Mouse (Mus musculus) kidney, postnatal 0 days (tissue): Measurements from ENCODE around the gene Sh3glb2. TPM values are rescaled to one million over a fixed set of nuclear protein-coding genes. Genes with fewer than 3 reads are reported as not detected.

ENCODE experiments used
- ATAC-seq: fragments of 200-750 bp; cut with Nextera tagmentation; replicated peaks from 2 replicates; pipeline ENCODE4 v1.8.0; 2017; ENCODE audit warnings: low read depth, moderate number of reproducible peaks, moderate TSS enrichment, moderate library complexity; ENCODE audit not compliant: low FRiP score
- DNase-seq: peaks from one replicate; pipeline ENCODE4 v3.0.0-alpha.2; 2016; ENCODE audit warnings: low spot score
- H3K27ac ChIP-seq: fragments of 300-500 bp; sonication (generic); 2 replicates; pipeline ENCODE4 v1.5.1; 2014; ENCODE audit warnings: mild to moderate bottlenecking
- H3K27me3 ChIP-seq: fragments of 300-500 bp; sonication (generic); 2 replicates; pipeline ENCODE4 v1.6.1; 2014; ENCODE audit warnings: low read length, mixed read lengths; ENCODE audit not compliant: insufficient read depth
- H3K36me3 ChIP-seq: fragments of 300-500 bp; sonication (generic); 2 replicates; pipeline ENCODE4 v1.6.1; 2014; ENCODE audit warnings: low read length, mixed read lengths; ENCODE audit not compliant: insufficient read depth
- H3K4me1 ChIP-seq: fragments of 300-500 bp; sonication (generic); replicated peaks from 2 replicates; pipeline ENCODE4 v1.6.1; 2014; ENCODE audit warnings: antibody characterized with exemption, low read length, mixed read lengths; ENCODE audit not compliant: insufficient read depth
- H3K4me2 ChIP-seq: fragments of 300-500 bp; sonication (generic); 2 replicates; pipeline ENCODE4 v1.6.1; 2014; ENCODE audit warnings: mild to moderate bottlenecking, low read length, moderate library complexity, mixed read lengths
- H3K4me3 ChIP-seq: fragments of 300-500 bp; sonication (generic); replicated peaks from 2 replicates; pipeline ENCODE4 v1.5.1; 2014; ENCODE audit warnings: low read depth, low read length
- H3K9ac ChIP-seq: fragments of 300-500 bp; sonication (generic); 2 replicates; pipeline ENCODE4 v1.6.1; 2014; ENCODE audit warnings: low read depth, low read length
- H3K9me3 ChIP-seq: fragments of 300-500 bp; sonication (generic); replicated peaks from 2 replicates; pipeline ENCODE4 v1.6.1; 2016; ENCODE audit warnings: low read length, inconsistent platforms, mixed read lengths
- CTCF ChIP-seq: IDR thresholded peaks from 2 replicates; pipeline ENCODE4 v1.5.1; 2016; ENCODE audit warnings: antibody characterized with exemption, low read depth, mild to moderate bottlenecking, moderate library complexity
- WGBS: fragments of 180-500 bp; shearing (Covaris S2); extraction: QIAGEN DNeasy Blood & Tissue Kit; methylation state at CpG from one replicate; pipeline ENCODE4 v1.1.7; 2014; 5-methylcytosine and 5-hydroxymethylcytosine counted together
- polyA plus RNA-seq: library from polyadenylated mRNA; unstranded; fragments of >200 nt; fragmentation: Nextera tagmentation; extraction: Ambion mirVana; gene quantifications from 2 replicates; pipeline ENCODE4 v1.2.1, GENCODE M21; 2015

Sh3glb2 gene
- polyA plus RNA-seq, 1 experiment from 2014 or later: 65.1 TPM

GRCm38 (mm10) chr2:30371544-30371943 lies 12.4 kb upstream of the Sh3glb2 start:
- ATAC-seq (no peak), DNase-seq (no peak)
- H3K27ac ChIP-seq: no peak overlapping the region
- no peaks in the 10 kb centered on the region for H3K27me3 ChIP-seq
- H3K9me3 ChIP-seq: no peaks in the 10 kb centered on the region
- peaks cover 70% of the 10 kb centered on the region for H3K36me3 ChIP-seq
- H3K9ac ChIP-seq: no peak overlapping the region
- 92% methylated on average over 8 of the region's 8 CpGs for WGBS
- no peak for TF ChIP-seq CTCF
- no peak overlapping the region for H3K4me2 ChIP-seq
- H3K4me3 ChIP-seq: no peak overlapping the region
- H3K4me1 ChIP-seq: no peaks in the 10 kb centered on the region

GRCm38 (mm10) chr2:30366203-30366602 lies 7.1 kb upstream of the Sh3glb2 start:
- ATAC-seq: no peak
- WGBS: 69% methylated on average over 5 of the region's 5 CpGs
- Histone ChIP-seq H3K27me3 (no peaks in the 10 kb centered on the region), H3K4me2 (no peak overlapping the region), H3K4me3 (no peak overlapping the region), H3K27ac (peak overlapping the region; percentile 16; the same call in 1 of the 2 replicates), H3K9me3 (no peaks in the 10 kb centered on the region), H3K4me1 (peaks cover 14% of the 10 kb centered on the region; the same call in 1 of the 2 replicates), H3K9ac (no peak overlapping the region), H3K36me3 (peaks cover 37% of the 10 kb centered on the region)
- 0 out of 2 replicates have a peak, but pooled peaks have one; percentile 5 for TF ChIP-seq CTCF
- DNase-seq: no peak

- peaks cover 29% of the 10 kb centered on the region for H3K36me3 ChIP-seq
- H3K4me2 ChIP-seq: peak overlapping the region; percentile 89
- peak overlapping the region; percentile 77 for H3K9ac ChIP-seq
- peaks cover 14% of the 10 kb centered on the region; the same call in 1 of the 2 replicates for H3K4me1 ChIP-seq
- no peak for TF ChIP-seq CTCF
- no peak overlapping the region; the same call in 1 of the 2 replicates for H3K27ac ChIP-seq
- H3K4me3 ChIP-seq: peak overlapping the region; percentile 91; the same call in 1 of the 2 replicates
- DNase-seq: no peak
- H3K9me3 ChIP-seq: no peaks in the 10 kb centered on the region
- ATAC-seq: no peak
- WGBS: 73% methylated on average over 2 of the region's 2 CpGs
- H3K27me3 ChIP-seq: no peaks in the 10 kb centered on the region
Observed at GRCm38 (mm10) chr2:30365281-30366069, 6.3 kb upstream of the Sh3glb2 start.

GRCm38 (mm10) chr2:30363773-30364650 lies 4.9 kb upstream of the Sh3glb2 start, which contains the start of gene Miga2:
Gene Miga2, plus strand, starts transcription at chr2:30364233.
- H3K9ac ChIP-seq: peak within 1 kb of the TSS; percentile 77
- H3K4me2 ChIP-seq: peak within 1 kb of the TSS; percentile 89
- H3K4me3 ChIP-seq: peak within 1 kb of the TSS; percentile 91
- H3K27ac ChIP-seq: peak within 1 kb of the TSS; percentile 54; the same call in 1 of the 2 replicates
- under 1% methylated on average over 54 of the region's 54 CpGs for whole genome bisulfite sequencing
- peaks cover 14% of the 10 kb centered on the region; the same call in 1 of the 2 replicates for H3K4me1 ChIP-seq
- H3K9me3 ChIP-seq: no peaks in the 10 kb centered on the region
- TF ChIP-seq CTCF: peak; percentile 21; the same call in 1 of the 2 replicates
- peak; percentile 99 for DNase-seq
- H3K27me3 ChIP-seq: no peaks in the 10 kb centered on the region
- ATAC-seq: peak; percentile 98
- H3K36me3 ChIP-seq: peaks cover 16% of the 10 kb centered on the region

GRCm38 (mm10) chr2:30362865-30363264 lies 3.7 kb upstream of the Sh3glb2 start:
- Histone ChIP-seq H3K9ac (no peak overlapping the region), H3K36me3 (peaks cover 5% of the 10 kb centered on the region; the same call in 1 of the 2 replicates), H3K4me3 (no peak overlapping the region), H3K27ac (no peak overlapping the region), H3K27me3 (no peaks in the 10 kb centered on the region), H3K4me1 (peaks cover 25% of the 10 kb centered on the region; the same call in 1 of the 2 replicates), H3K4me2 (no peak overlapping the region), H3K9me3 (no peaks in the 10 kb centered on the region)
- ATAC-seq (no peak), DNase-seq (no peak)
- 80% methylated on average over 5 of the region's 5 CpGs for WGBS
- peak; percentile 46; the same call in 1 of the 2 replicates for TF ChIP-seq CTCF

GRCm38 (mm10) chr2:30360626-30361025 lies 1.5 kb upstream of the Sh3glb2 start:
- Histone ChIP-seq H3K9ac (no peak overlapping the region), H3K4me1 (peaks cover 34% of the 10 kb centered on the region)

More at GRCm38 (mm10) chr2:30360626-30361025, 1.5 kb upstream of the Sh3glb2 start:
- H3K4me3 ChIP-seq: no peak overlapping the region
- no peaks in the 10 kb centered on the region for H3K27me3 ChIP-seq
- TF ChIP-seq CTCF: no peak
- H3K4me2 ChIP-seq: no peak overlapping the region
- DNase-seq (no peak), ATAC-seq (no peak)
- no peak overlapping the region for H3K27ac ChIP-seq
- WGBS: 50% methylated on average over 10 of the region's 10 CpGs
- H3K9me3 ChIP-seq: no peaks in the 10 kb centered on the region
- H3K36me3 ChIP-seq: no peaks in the 10 kb centered on the region
